Mouse (Mus musculus): ENCODE results near the gene Ftl1. TPM values are rescaled to one million over a fixed set of nuclear protein-coding genes. Genes with fewer than 3 reads are reported as not detected.
"Not testable (repeated sequence)": the region's sequence is repeated elsewhere in the genome, so short reads cannot be mapped to it uniquely, and the experiment has no call there.

Ftl1 gene
- polyA plus RNA-seq, 1 experiment from 2014 or later: 5,628 TPM

DNA sequence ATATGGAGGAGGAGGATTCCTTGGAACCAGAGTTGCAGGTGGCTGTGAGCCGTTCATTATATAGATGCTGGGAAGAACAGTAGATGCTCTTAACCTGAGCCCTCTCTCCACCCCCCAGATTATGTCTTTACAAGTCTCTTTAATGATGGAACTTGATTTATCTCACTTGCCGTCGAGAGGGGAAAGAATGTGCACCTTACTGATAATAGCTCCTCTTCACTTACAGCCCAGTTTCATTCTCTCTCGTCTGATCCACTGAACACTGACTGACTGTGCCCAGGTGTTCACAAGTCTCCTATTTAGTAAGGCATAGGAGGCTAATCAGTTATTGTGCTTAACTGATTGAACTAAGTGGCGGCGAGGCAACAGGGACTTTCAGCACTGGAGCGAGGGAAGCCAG, 29.9 kb upstream of the Ftl1 start:
- H3K4me1 ChIP-seq (ENCODE audit: insufficient read depth, low read length): peaks cover 26% of the 10 kb centered on the region
- no peak overlapping the region for H3K4me3 ChIP-seq (ENCODE audit: low read length)
- H3K36me3 ChIP-seq (ENCODE audit: insufficient read depth, low read length): peaks cover 24% of the 10 kb centered on the region
- H3K4me2 ChIP-seq (replicated peaks; ENCODE audit: low read depth, low read length): no peak overlapping the region
- 52% methylated on average over 7 of the region's 7 CpGs for WGBS
- no peaks in the 10 kb centered on the region for H3K27me3 ChIP-seq (ENCODE audit: insufficient read depth, low read length)
- no peaks in the 10 kb centered on the region for H3K9me3 ChIP-seq (ENCODE audit: low read length)
- H3K9ac ChIP-seq (replicated peaks; ENCODE audit: low read length): no peak overlapping the region
- H3K27ac ChIP-seq (ENCODE audit: low read length): no peak overlapping the region
- no peak for ATAC-seq (ENCODE audit: low FRiP score, low TSS enrichment)

DNA sequence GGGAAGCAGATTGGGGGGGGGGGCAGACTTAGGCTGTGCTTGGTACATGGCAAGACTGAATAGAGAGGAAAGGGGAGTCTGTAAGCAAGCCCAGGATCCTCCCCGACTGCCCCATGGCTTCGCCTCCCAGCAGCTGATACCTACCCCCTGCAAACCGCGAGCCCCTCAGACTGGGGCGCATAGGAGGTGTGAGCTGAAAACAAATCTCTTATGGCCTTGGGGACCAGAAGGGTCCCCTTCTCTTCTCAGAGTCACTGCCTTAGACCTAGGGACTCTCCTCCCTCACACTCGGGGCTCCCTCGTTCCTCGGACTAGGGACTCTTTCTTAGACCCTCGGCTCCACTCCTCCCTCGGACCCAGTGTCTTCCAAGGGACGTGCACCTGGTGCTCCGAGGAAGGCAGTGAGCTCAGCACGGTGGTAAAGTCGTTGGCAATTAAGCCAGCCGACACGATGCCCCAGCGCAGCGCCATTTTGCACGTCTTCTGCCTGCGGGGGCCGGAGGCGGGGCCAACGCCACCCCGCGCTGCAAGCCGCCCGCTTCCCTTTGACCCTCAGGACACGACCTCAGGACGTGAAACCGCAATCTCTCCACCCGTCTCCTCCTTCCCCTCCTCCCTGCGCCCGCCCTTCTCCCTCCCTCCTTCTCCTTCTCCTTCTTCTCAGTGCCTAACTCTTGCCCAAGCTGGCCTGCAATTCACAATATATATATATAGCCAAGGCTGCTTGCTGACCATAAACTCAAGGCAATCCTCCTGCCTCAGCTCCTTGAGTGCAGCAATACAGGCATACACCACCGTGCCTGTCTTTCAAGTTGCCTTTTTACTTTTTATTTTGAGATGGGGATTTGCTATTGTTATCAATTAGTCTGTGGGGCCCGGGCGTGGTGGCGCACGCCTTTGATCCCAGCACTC, 28.9 kb upstream of the Ftl1 start, which contains the start of gene Dhdh:
TSS of gene Dhdh (minus strand) at position 513 of the 912 bp plus-strand sequence.
- WGBS: 10% methylated on average over 38 of the region's 38 CpGs
- Histone ChIP-seq H3K4me1 (ENCODE audit: insufficient read depth, low read length) (peaks cover 26% of the 10 kb centered on the region), H3K9me3 (ENCODE audit: low read length) (no peaks in the 10 kb centered on the region), H3K27me3 (ENCODE audit: insufficient read depth, low read length) (no peaks in the 10 kb centered on the region), H3K27ac (ENCODE audit: low read length) (peak within 1 kb of the TSS; percentile 73), H3K4me2 (replicated peaks; ENCODE audit: low read depth, low read length) (peak within 1 kb of the TSS; percentile 67), H3K9ac (replicated peaks; ENCODE audit: low read length) (peak within 1 kb of the TSS; percentile 74), H3K4me3 (ENCODE audit: low read length) (peak within 1 kb of the TSS; percentile 53), H3K36me3 (ENCODE audit: insufficient read depth, low read length) (peaks cover 14% of the 10 kb centered on the region)
- peak; percentile 49 for ATAC-seq (ENCODE audit: low FRiP score, low TSS enrichment)

DNA sequence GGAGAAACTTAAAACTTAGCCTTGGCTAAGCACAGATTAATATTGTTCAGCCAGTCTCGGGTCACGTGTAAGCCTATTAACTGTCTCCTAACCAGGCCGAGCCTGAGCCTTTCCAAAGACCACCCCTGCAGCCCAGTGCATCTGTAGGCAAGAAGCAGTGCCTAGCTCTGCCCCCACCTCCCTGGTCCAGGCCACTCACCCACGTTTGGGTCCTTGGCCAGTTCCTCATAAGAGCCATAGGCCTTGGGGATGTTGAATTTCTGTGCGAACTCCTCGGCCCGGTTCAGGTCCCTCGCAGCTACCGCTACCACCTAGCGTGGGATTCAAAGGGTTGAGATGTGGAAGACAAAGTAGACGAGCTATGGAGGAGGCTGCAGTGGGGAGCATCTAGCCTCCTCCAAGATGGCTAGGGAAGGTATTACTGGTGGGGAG, 28.2 kb upstream of the Ftl1 start:
- Histone ChIP-seq H3K9ac (replicated peaks; ENCODE audit: low read length) (peak overlapping the region; percentile 74), H3K4me2 (replicated peaks; ENCODE audit: low read depth, low read length) (peak overlapping the region; percentile 67), H3K9me3 (ENCODE audit: low read length) (no peaks in the 10 kb centered on the region), H3K4me3 (ENCODE audit: low read length) (peak overlapping the region; percentile 53), H3K27ac (ENCODE audit: low read length) (no peak overlapping the region), H3K36me3 (ENCODE audit: insufficient read depth, low read length) (peaks cover 7% of the 10 kb centered on the region; the same call in 1 of the 2 replicates), H3K4me1 (ENCODE audit: insufficient read depth, low read length) (peaks cover 26% of the 10 kb centered on the region), H3K27me3 (ENCODE audit: insufficient read depth, low read length) (no peaks in the 10 kb centered on the region)
- ATAC-seq (ENCODE audit: low FRiP score, low TSS enrichment): peak; percentile 28; the same call in 1 of the 2 replicates
- WGBS: 38% methylated on average over 11 of the region's 11 CpGs

DNA sequence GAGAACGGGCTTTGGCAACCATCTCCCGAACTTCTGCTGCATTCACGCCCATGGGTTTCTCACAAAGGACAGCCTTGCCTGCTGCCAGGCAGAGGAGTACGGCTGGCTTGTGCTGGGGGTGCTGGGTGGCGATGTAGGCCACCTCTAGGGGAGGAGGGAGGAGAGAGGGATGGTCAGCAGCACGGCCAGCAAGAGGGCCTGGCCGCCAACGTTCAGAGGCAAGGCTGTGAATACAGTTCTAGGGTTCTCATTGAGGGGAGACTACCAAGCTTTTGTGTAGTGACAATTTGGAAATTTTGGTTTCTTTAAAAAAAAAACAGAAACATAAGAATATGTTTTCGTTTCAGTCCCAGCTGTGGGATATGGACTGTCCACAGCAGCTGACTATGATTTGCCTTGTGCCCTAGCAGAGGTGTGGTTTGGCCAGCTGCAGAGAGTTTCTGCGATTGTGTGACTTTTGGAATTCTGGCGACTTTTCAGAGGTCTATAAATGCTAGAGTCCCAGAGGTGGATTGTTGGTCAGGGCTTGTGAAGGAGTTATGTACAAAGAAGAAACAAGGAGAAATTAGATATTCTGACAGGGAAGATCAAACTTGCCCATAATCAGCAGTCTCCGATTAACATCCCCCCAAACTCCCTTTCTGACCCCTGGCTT, 27.2 kb upstream of the Ftl1 start, which contains the start of gene Gm45808:
TSS of gene Gm45808 (minus strand) at position 51 of the 655 bp plus-strand sequence.
- Histone ChIP-seq H3K4me3 (ENCODE audit: low read length) (no peak within 1 kb of the TSS), H3K9me3 (ENCODE audit: low read length) (no peaks in the 10 kb centered on the region), H3K36me3 (ENCODE audit: insufficient read depth, low read length) (no peaks in the 10 kb centered on the region), H3K27me3 (ENCODE audit: insufficient read depth, low read length) (no peaks in the 10 kb centered on the region), H3K9ac (replicated peaks; ENCODE audit: low read length) (no peak within 1 kb of the TSS), H3K27ac (ENCODE audit: low read length) (no peak within 1 kb of the TSS), H3K4me2 (replicated peaks; ENCODE audit: low read depth, low read length) (no peak within 1 kb of the TSS), H3K4me1 (ENCODE audit: insufficient read depth, low read length) (peaks cover 26% of the 10 kb centered on the region)
- WGBS: 79% methylated on average over 12 of the region's 12 CpGs
- no peak for ATAC-seq (ENCODE audit: low FRiP score, low TSS enrichment)

DNA sequence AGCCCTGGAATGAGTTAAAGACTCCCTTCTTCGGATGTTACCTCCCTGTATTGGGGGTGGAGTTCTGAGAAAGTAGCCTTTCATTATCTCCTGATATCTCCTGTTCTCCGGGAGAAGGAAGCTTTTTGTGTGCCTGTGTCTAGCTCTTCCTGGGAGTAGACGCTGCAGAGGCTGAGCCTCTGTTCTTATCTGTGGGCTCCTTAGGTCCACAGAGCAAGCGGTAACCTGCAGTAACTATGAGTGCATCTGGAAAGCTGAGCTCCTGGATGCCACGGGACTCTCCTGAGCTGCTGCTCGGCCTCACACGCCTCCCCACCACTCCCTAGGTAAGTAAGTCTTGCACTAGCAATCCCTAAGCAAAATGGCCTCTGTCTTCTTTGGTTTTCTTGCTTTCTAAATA, 26.5 kb upstream of the Ftl1 start:
- Histone ChIP-seq H3K36me3 (ENCODE audit: insufficient read depth, low read length) (no peaks in the 10 kb centered on the region), H3K27ac (ENCODE audit: low read length) (no peak overlapping the region), H3K4me3 (ENCODE audit: low read length) (no peak overlapping the region), H3K9ac (replicated peaks; ENCODE audit: low read length) (no peak overlapping the region), H3K9me3 (ENCODE audit: low read length) (no peaks in the 10 kb centered on the region), H3K4me2 (replicated peaks; ENCODE audit: low read depth, low read length) (no peak overlapping the region), H3K4me1 (ENCODE audit: insufficient read depth, low read length) (peaks cover 21% of the 10 kb centered on the region), H3K27me3 (ENCODE audit: insufficient read depth, low read length) (no peaks in the 10 kb centered on the region)
- 65% methylated on average over 7 of the region's 7 CpGs for WGBS
- no peak for ATAC-seq (ENCODE audit: low FRiP score, low TSS enrichment)

DNA sequence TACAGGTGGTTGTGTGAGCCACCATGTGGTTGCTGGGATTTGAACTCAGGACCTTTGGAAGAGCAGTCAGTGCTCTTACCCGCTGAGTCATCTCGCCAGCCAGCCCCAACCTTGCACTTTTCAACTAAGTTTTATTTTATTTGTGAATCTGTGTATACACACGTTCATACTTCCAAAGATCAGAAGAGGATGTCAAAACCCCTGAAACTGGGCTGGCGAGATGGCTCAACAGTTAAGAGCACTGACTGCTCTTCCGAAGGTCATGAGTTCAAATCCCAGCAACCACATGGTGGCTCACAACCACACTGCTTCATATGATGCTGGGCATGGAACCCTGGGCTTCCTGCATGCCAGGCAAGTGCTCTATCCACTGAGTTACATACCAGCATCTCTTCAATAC, 25.3 kb upstream of the Ftl1 start:
- H3K27ac ChIP-seq (ENCODE audit: low read length); H3K9me3 ChIP-seq (ENCODE audit: low read length); ATAC-seq (ENCODE audit: low FRiP score, low TSS enrichment); H3K4me3 ChIP-seq (ENCODE audit: low read length); H3K9ac ChIP-seq (replicated peaks; ENCODE audit: low read length); H3K36me3 ChIP-seq (ENCODE audit: insufficient read depth, low read length); H3K4me2 ChIP-seq (replicated peaks; ENCODE audit: low read depth, low read length); H3K27me3 ChIP-seq (ENCODE audit: insufficient read depth, low read length): not testable (repeated sequence)
- 91% methylated on average over 5 of the region's 5 CpGs for WGBS
- peaks cover 12% of the 10 kb centered on the region for H3K4me1 ChIP-seq (ENCODE audit: insufficient read depth, low read length)

DNA sequence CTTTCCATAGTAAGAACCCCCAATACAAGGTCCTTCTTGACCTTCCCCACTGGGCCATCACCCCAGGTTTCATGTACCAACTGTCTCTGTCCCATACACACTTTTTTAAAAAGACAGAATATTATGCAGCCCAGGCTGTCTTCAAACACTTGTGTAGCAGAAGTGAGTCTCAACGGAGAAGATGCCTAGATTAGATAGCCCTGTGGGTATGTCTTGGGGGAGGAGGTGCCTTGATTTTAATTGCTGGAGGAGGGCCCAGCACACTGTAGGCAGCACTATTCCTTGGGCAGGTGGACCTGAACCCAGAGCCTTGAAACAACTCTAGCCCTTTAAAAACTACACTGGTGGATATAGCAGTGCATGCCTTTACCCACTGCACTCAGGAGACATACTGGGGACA, 22.5 kb upstream of the Ftl1 start:
- 86% methylated on average over 1 of the region's 1 CpGs for WGBS
- no peaks in the 10 kb centered on the region for H3K27me3 ChIP-seq (ENCODE audit: insufficient read depth, low read length)

DNA sequence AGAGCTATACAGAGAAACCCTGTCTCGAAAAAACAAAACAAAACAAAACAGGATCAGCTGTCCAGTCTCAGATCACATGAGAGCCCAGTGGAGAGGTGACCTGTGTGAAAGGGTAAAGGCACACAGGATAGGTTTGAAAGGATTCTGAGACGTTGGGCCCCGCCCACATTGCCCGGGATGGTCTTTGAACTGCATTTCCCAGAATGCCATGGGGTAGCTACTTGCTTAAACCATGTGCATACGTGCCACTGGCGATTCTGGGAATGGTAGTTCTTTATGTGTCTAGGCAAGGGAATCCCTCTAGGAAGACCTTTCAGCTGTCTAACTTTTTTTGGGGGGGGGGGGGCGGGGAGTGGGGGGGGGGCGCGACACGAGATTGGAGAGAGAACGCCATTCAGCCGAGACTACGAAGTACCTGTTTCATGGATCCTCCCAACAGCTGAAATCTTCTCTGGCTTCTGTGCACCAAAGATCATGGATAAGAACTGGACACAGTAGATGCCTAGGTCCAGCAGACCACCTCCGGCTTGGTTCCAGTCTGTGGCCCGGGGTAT, 21.8 kb upstream of the Ftl1 start, which contains the start of gene Tulp2:
TSS of gene Tulp2 (plus strand) at position 504 of the 554 bp plus-strand sequence.
- peak; percentile 83 for ATAC-seq (ENCODE audit: low FRiP score, low TSS enrichment)
- H3K4me2 ChIP-seq (replicated peaks; ENCODE audit: low read depth, low read length): no peak within 1 kb of the TSS
- no peaks in the 10 kb centered on the region for H3K27me3 ChIP-seq (ENCODE audit: insufficient read depth, low read length)
- WGBS: 51% methylated on average over 15 of the region's 15 CpGs
- H3K36me3 ChIP-seq (ENCODE audit: insufficient read depth, low read length): no peaks in the 10 kb centered on the region
- no peak within 1 kb of the TSS for H3K4me3 ChIP-seq (ENCODE audit: low read length)
- H3K9ac ChIP-seq (replicated peaks; ENCODE audit: low read length): no peak within 1 kb of the TSS
- H3K27ac ChIP-seq (ENCODE audit: low read length): no peak within 1 kb of the TSS
- no peaks in the 10 kb centered on the region for H3K9me3 ChIP-seq (ENCODE audit: low read length)
- no peaks in the 10 kb centered on the region for H3K4me1 ChIP-seq (ENCODE audit: insufficient read depth, low read length)

More for the DNA sequence above, 22.5 kb upstream of the Ftl1 start:
- Histone ChIP-seq H3K4me2 (replicated peaks; ENCODE audit: low read depth, low read length) (no peak overlapping the region), H3K9ac (replicated peaks; ENCODE audit: low read length) (no peak overlapping the region), H3K9me3 (ENCODE audit: low read length) (no peaks in the 10 kb centered on the region), H3K27ac (ENCODE audit: low read length) (no peak overlapping the region), H3K4me1 (ENCODE audit: insufficient read depth, low read length) (no peaks in the 10 kb centered on the region), H3K36me3 (ENCODE audit: insufficient read depth, low read length) (no peaks in the 10 kb centered on the region), H3K4me3 (ENCODE audit: low read length) (no peak overlapping the region)
- ATAC-seq (ENCODE audit: low FRiP score, low TSS enrichment): no peak

DNA sequence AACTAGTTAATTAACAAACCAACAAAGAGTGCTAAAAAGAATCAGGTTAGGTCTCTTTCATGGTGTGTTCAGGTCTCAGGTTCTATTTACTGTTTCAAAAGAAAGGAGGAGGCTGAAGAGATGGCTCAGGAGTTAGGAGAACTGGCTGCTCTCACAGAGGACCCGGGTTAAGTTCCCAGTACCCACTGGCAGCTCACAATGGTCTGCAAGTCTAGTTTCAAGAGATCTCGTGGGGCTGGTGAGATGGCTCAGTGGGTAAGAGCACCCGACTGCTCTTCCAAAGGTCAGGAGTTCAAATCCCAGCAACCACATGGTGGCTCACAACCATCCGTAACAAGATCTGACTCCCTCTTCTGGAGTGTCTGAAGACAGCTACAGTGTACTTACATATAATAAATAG, 20.6 kb upstream of the Ftl1 start:
- H3K4me2 ChIP-seq (replicated peaks; ENCODE audit: low read depth, low read length): not testable (repeated sequence)

More for the DNA sequence above, 20.6 kb upstream of the Ftl1 start:
- ATAC-seq (ENCODE audit: low FRiP score, low TSS enrichment); H3K9ac ChIP-seq (replicated peaks; ENCODE audit: low read length); H3K36me3 ChIP-seq (ENCODE audit: insufficient read depth, low read length); H3K4me3 ChIP-seq (ENCODE audit: low read length); H3K4me1 ChIP-seq (ENCODE audit: insufficient read depth, low read length); H3K27ac ChIP-seq (ENCODE audit: low read length); H3K27me3 ChIP-seq (ENCODE audit: insufficient read depth, low read length); H3K9me3 ChIP-seq (ENCODE audit: low read length): not testable (repeated sequence)
- WGBS: 67% methylated on average over 3 of the region's 4 CpGs

All from kidney, embryonic 16.5 days (tissue).